Mouse (Mus musculus): ENCODE measurements around the gene Tars2. TPM values are rescaled to one million over a fixed set of nuclear protein-coding genes. Genes with fewer than 3 reads are reported as not detected.

Tars2 gene
- polyA plus RNA-seq, 1 experiment from 2014 or later: 46.4 TPM

DNA sequence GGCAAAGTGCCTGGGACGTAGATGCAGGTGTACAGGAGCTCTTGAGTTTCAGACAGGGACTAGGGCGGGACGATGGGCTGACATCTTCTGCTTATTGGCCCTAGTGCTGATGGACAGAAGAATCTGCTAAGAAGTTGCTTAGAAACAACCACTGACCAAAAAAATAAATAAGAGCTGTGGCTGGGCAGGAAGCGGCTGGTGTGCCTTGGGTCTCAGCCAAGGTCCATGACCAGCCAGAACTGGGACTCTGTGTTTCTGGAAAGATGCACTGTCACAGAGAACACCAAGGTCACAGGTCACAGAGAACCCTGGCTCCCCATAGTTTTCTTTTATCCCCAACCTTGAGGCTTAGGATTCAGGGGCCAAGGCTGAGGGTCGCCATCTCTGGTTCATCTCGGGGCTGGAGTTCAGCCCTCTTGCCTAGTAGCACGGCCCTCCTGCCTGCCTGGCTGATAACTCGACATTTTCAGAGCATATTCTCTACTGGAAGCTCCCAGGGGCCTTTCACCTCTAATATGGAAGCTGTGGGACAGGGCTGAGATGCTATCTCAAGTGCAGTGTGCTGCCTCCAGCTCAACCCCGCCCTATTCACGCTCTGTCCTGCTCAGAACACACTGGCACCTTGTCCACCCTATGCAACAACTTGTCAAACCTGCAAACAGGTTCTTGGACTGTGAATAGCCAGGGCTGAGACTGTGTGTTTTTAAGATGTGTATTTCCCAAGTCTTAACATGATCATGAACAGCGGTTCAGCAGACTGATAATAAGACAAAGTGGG, 27.1 kb downstream of the Tars2 start:
- Histone ChIP-seq H3K27me3 (replicated peaks) (no peaks in the 10 kb centered on the region), H3K4me1 (peaks cover 9% of the 10 kb centered on the region; the same call in 1 of the 2 replicates), H3K36me3 (no peaks in the 10 kb centered on the region; the same call in 1 of the 2 replicates), H3K9me3 (no peaks in the 10 kb centered on the region), H3K4me3 (replicated peaks) (no peak overlapping the region), H3K4me2 (no peak overlapping the region), H3K9ac (no peak overlapping the region), H3K27ac (peak overlapping the region; percentile 36; the same call in 1 of the 2 replicates)
- no peak for ATAC-seq (ENCODE audit: insufficient read depth, low FRiP score, low read depth)
- 79% methylated on average over 11 of the region's 11 CpGs for WGBS

DNA sequence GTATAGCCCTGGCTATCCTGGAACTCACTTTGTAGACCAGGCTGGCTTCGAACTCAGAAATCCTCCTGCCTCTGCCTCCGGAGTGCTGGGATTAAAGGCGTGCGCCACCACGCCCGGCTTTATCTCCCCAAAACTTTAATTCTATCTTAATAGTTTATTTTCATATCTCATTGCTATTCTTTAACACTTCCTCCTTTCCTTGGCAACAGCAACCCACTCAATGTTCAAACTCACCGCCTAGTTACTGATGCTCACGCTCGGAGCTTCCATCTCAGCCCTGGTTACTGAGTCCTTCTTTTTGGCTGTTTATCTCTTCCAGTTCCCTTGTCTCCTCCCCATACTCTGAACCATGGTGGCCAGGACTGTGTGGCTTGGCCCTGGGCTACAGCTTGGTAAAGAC, 27.7 kb downstream of the Tars2 start:
- Histone ChIP-seq H3K9ac (no peak overlapping the region), H3K36me3 (no peaks in the 10 kb centered on the region; the same call in 1 of the 2 replicates), H3K4me3 (replicated peaks) (no peak overlapping the region), H3K9me3 (no peaks in the 10 kb centered on the region), H3K27ac (no peak overlapping the region), H3K4me1 (peaks cover 9% of the 10 kb centered on the region; the same call in 1 of the 2 replicates), H3K27me3 (replicated peaks) (no peaks in the 10 kb centered on the region), H3K4me2 (no peak overlapping the region)
- 93% methylated on average over 9 of the region's 9 CpGs for WGBS
- ATAC-seq (ENCODE audit: insufficient read depth, low FRiP score, low read depth): no peak

DNA sequence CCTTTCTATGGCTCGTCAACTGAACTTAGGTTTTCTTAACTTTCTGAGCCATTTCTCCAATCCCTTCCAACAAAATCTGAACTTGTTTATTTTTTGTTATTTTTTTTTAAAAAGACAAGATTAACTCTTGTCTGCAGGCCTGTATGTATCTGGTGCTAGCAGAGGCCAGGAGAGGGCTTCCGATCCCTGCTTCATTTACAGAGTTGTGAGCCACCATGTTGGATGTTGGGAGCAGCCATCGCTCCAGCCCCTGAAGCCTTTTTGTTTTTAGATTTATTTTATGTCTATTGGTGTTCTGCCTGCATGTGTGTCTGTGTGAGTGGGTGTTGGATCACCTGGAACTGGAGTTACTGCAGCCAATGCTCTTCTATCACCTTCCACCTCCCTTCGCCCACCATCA, 28.2 kb downstream of the Tars2 start:
- ATAC-seq (ENCODE audit: insufficient read depth, low FRiP score, low read depth): no peak

DNA sequence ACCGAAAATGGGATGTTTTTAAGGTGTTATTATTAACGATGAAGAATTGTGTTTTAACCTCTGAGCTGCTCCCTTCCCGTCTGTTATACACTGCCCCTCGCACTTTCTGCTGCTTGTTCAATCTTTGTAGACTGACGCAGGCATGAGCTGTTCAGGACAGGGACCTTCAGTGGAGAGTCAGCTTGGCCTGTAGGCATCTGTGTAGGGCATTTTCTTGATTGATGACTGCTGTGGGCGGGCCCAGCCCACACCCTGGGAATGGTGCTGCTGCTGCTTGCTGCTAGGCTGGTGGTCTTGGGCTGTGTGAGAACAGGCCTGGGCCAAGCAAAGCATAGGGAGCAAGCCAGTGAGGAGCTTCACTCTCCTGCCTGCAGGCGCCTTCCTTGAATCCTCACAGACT, 29.6 kb downstream of the Tars2 start:
- no peaks in the 10 kb centered on the region for H3K36me3 ChIP-seq
- H3K27ac ChIP-seq: no peak overlapping the region
- ATAC-seq (ENCODE audit: insufficient read depth, low FRiP score, low read depth): no peak
- H3K4me1 ChIP-seq: peaks cover 9% of the 10 kb centered on the region; the same call in 1 of the 2 replicates
- WGBS: 66% methylated on average over 7 of the region's 7 CpGs
- no peaks in the 10 kb centered on the region for H3K27me3 ChIP-seq (replicated peaks)
- H3K9me3 ChIP-seq: no peaks in the 10 kb centered on the region
- no peak overlapping the region for H3K4me2 ChIP-seq
- no peak overlapping the region for H3K9ac ChIP-seq
- H3K4me3 ChIP-seq (replicated peaks): no peak overlapping the region

More for the DNA sequence above, 28.2 kb downstream of the Tars2 start:
- Histone ChIP-seq H3K27me3 (replicated peaks) (no peaks in the 10 kb centered on the region), H3K9ac (no peak overlapping the region), H3K4me2 (no peak overlapping the region), H3K4me3 (replicated peaks) (no peak overlapping the region), H3K9me3 (no peaks in the 10 kb centered on the region), H3K27ac (no peak overlapping the region), H3K4me1 (peaks cover 9% of the 10 kb centered on the region; the same call in 1 of the 2 replicates), H3K36me3 (no peaks in the 10 kb centered on the region; the same call in 1 of the 2 replicates)
- 87% methylated on average over 4 of the region's 4 CpGs for WGBS

DNA sequence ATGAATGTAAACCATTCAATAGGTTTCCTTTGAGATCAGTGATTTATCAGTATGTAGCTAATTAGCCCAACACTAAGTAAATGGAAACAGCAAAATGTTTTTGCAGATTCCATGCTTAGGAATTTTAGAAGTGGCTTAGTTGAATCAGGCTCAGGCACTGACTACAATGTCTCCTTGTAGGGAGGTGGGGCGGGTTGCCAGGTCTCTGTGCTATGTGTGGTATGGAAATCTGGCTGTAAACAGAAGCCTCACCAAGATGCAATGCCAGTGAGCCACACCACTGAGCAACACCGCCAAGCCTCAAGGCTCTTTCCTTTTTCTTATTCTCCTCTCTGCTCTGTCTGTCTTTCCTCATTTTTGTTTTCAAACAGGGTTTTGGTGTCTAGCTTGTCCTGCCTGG, 31.1 kb downstream of the Tars2 start:
- Histone ChIP-seq H3K4me3 (replicated peaks) (no peak overlapping the region), H3K9ac (no peak overlapping the region), H3K4me2 (no peak overlapping the region), H3K27me3 (replicated peaks) (no peaks in the 10 kb centered on the region), H3K4me1 (peaks cover 2% of the 10 kb centered on the region; the same call in 1 of the 2 replicates), H3K36me3 (no peaks in the 10 kb centered on the region), H3K27ac (no peak overlapping the region), H3K9me3 (no peaks in the 10 kb centered on the region)
- no peak for ATAC-seq (ENCODE audit: insufficient read depth, low FRiP score, low read depth)
- WGBS: 82% methylated on average over 2 of the region's 2 CpGs

DNA sequence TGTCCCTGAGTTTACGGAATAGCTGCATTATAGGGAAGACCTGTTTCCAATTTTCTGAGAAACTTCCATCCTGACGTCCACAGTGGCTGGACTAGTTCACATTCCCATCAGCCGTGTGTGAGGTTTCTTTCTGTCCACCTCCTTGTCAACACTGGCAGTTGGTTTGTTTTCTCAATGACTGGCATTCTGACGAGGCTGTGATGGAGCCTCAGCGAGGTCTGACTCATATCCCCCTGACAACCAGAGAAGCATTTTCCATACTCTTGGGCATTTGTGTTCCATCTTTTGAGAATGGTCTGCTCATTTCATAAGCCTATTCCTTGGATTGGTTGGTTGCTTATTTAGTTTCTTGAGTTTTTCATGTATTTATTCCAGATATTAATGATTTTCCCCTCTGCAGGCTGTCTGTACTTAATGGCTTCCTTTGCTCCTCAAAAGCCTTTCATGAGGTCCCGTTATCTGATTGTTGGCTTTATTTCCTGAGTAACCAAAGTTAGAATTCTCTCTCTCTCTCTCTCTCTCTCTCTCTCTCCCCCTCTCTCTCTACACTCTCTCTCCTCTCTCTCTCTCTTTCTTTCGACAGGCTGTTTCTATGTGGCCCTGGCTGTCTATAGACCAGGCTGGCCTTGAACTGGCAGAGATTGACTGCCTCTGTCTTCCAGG, 33.2 kb downstream of the Tars2 start:
- WGBS: 52% methylated on average over 7 of the region's 7 CpGs
- Histone ChIP-seq H3K4me2 (no peak overlapping the region), H3K9me3 (no peaks in the 10 kb centered on the region), H3K4me3 (replicated peaks) (no peak overlapping the region), H3K4me1 (no peaks in the 10 kb centered on the region), H3K36me3 (no peaks in the 10 kb centered on the region), H3K9ac (no peak overlapping the region), H3K27ac (no peak overlapping the region), H3K27me3 (replicated peaks) (no peaks in the 10 kb centered on the region)
- ATAC-seq (ENCODE audit: insufficient read depth, low FRiP score, low read depth): no peak

DNA sequence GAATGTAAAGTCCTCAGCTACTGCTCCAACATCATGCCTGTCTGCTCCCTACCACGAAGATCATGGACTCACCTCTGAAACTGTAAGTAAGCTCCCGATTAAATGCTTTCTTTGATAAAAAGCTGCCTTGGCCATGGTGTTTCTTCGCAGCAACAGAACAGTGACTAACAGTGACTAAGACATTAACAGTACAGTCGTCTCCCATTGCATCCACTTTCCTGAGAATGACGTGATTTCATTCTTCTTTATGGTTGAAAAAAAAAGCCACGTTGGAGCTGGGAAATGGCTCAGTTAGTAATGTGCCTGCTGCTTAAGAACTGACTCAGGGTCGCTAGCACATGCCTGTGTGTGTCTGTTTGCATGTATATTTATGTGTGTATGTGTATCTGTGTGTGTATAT, 34.1 kb downstream of the Tars2 start:
- no peaks in the 10 kb centered on the region for H3K9me3 ChIP-seq
- WGBS: 76% methylated on average over 7 of the region's 7 CpGs
- no peak overlapping the region for H3K27ac ChIP-seq
- H3K4me3 ChIP-seq (replicated peaks): no peak overlapping the region
- no peak overlapping the region for H3K4me2 ChIP-seq
- no peak for ATAC-seq (ENCODE audit: insufficient read depth, low FRiP score, low read depth)
- H3K36me3 ChIP-seq: no peaks in the 10 kb centered on the region
- no peak overlapping the region for H3K9ac ChIP-seq
- no peaks in the 10 kb centered on the region for H3K27me3 ChIP-seq (replicated peaks)
- H3K4me1 ChIP-seq: no peaks in the 10 kb centered on the region

DNA sequence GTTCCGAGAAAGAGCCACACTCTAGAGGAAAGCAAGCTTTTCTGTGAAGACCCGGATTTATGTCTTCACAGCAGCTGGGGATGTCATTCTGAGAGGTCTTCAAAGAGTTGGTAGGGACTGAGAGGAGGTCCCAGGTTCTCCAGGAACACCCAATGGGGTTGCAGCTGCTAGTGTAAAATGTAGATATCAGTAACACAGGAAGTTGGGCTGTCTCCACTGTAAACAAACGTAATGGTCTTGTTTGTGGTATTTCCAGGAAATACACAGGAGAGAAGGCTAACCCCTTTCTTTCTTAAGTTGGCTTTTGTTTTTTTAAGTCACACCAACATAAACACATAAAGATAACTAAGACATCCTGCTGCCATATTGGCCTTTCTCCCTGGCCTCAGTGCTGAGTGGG, 37.6 kb downstream of the Tars2 start:
- Histone ChIP-seq H3K27ac (no peak overlapping the region), H3K4me2 (no peak overlapping the region)

DNA sequence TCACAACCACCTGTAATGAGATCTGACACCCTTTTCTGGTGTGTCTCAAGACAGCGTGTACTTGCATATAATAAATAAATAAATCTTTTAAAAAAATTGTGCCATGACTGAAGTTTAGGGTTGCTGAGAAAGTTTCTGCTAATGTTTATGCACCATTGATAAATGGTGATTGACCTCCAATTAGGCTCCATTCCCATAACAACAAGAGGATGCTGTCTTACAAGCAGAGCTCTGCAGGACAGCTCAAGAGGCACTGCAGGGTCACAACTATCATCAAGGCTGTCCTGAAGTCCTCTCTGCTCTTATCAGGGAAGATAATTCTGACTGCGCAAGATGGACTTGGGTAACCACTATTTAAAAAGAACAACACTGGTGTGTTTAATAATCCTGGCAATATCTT, 41.9 kb downstream of the Tars2 start:
- Histone ChIP-seq H3K27ac (no peak overlapping the region), H3K4me1 (no peaks in the 10 kb centered on the region), H3K27me3 (replicated peaks) (no peaks in the 10 kb centered on the region), H3K36me3 (0 out of 2 replicates have a peak, but pooled peaks cover 3% of the 10 kb centered on the region), H3K9me3 (no peaks in the 10 kb centered on the region), H3K4me2 (no peak overlapping the region), H3K4me3 (replicated peaks) (no peak overlapping the region), H3K9ac (no peak overlapping the region)
- 69% methylated on average over 2 of the region's 2 CpGs for WGBS
- no peak for ATAC-seq (ENCODE audit: insufficient read depth, low FRiP score, low read depth)

More for the DNA sequence above, 37.6 kb downstream of the Tars2 start:
- no peak overlapping the region for H3K4me3 ChIP-seq (replicated peaks)
- H3K36me3 ChIP-seq: no peaks in the 10 kb centered on the region
- ATAC-seq (ENCODE audit: insufficient read depth, low FRiP score, low read depth): no peak
- H3K9ac ChIP-seq: no peak overlapping the region
- no peaks in the 10 kb centered on the region for H3K4me1 ChIP-seq
- 61% methylated on average over 3 of the region's 3 CpGs for WGBS
- H3K9me3 ChIP-seq: no peaks in the 10 kb centered on the region
- H3K27me3 ChIP-seq (replicated peaks): no peaks in the 10 kb centered on the region

DNA sequence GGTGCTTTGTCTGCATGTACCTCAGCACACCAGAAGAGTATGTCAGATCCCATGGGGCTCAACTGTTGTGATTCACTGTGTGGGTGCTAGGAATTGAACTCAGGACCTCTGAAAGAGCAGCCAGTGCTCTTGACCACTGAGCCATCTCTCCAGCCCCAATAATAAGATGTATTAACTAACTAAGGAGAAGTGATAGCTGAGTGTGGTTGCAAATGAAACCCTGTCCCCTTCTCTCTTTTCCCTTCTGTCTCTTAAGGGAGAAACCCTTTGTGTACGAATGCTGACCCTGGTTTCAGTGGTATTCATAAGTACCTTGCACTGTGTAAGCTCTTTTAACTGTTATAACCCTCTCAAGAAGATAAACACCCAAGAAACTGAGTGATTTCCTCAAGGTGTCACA, 43.9 kb downstream of the Tars2 start:
- 0 out of 2 replicates have a peak, but pooled peaks cover 3% of the 10 kb centered on the region for H3K36me3 ChIP-seq
- no peak overlapping the region for H3K9ac ChIP-seq
- no peaks in the 10 kb centered on the region for H3K27me3 ChIP-seq (replicated peaks)
- WGBS: 74% methylated on average over 1 of the region's 1 CpGs
- no peaks in the 10 kb centered on the region for H3K4me1 ChIP-seq
- no peak overlapping the region for H3K4me2 ChIP-seq
- no peak overlapping the region for H3K4me3 ChIP-seq (replicated peaks)
- no peak for ATAC-seq (ENCODE audit: insufficient read depth, low FRiP score, low read depth)
- H3K27ac ChIP-seq: no peak overlapping the region
- no peaks in the 10 kb centered on the region for H3K9me3 ChIP-seq

DNA sequence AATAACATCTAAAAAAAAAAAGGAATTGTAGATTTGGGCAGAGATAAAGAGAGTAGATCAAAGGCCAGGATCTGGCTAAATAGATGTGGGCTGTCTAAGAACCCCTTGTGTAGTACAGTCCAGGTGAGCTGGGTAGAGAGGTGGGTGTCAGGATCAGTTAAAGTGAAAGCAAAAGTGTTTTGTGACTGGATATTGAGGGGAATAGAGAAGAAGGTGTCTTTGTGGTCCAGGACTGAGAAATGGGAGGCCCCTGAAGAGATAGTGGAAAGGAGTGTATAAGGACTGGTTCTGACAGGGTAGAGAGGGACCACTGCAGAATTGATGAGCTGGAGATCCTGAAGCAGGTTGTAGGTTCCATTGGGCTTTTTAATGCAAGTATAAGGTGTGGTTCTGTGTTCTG, 50.0 kb downstream of the Tars2 start:
- Histone ChIP-seq H3K4me3 (replicated peaks) (no peak overlapping the region), H3K9ac (no peak overlapping the region), H3K4me2 (no peak overlapping the region), H3K9me3 (no peaks in the 10 kb centered on the region), H3K36me3 (0 out of 2 replicates have a peak, but pooled peaks cover 3% of the 10 kb centered on the region), H3K27ac (no peak overlapping the region), H3K4me1 (no peaks in the 10 kb centered on the region), H3K27me3 (replicated peaks) (no peaks in the 10 kb centered on the region)
- no peak for ATAC-seq (ENCODE audit: insufficient read depth, low FRiP score, low read depth)

DNA sequence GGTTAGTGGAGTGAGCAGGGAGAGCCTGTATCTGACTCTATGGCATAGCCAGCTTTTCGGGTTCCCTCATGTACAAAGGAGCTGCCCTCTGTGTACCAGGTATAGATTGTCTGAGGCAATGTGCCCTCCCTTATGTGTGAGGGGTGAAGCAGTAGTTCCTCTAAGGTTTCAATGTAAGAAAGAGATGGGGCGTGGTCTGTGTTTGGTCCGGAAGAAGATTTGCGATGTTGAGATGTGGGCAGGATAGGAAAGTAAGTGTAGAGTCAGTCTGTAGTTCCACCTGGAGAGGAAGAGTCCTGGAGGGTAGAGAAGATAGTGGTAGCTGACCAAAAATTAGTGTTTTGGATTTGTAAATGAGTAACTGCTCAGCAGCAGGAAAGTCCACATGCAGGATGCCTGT, 51.0 kb downstream of the Tars2 start:
- Histone ChIP-seq H3K9me3 (no peaks in the 10 kb centered on the region), H3K4me2 (no peak overlapping the region), H3K4me3 (replicated peaks) (no peak overlapping the region), H3K4me1 (no peaks in the 10 kb centered on the region), H3K27me3 (replicated peaks) (no peaks in the 10 kb centered on the region), H3K9ac (no peak overlapping the region), H3K27ac (no peak overlapping the region), H3K36me3 (0 out of 2 replicates have a peak, but pooled peaks cover 2% of the 10 kb centered on the region)
- 84% methylated on average over 4 of the region's 4 CpGs for WGBS
- no peak for ATAC-seq (ENCODE audit: insufficient read depth, low FRiP score, low read depth)

All from stomach, embryonic 15.5 days (tissue).